Mouse (Mus musculus): ENCODE measurements at regions not wholly inside any gene's neighbourhood (a gene's known extent, or its start where the extent isn't known, plus 50 kb on each side); places are given as distances from the start of the nearest gene placed in this dataset.

DNA sequence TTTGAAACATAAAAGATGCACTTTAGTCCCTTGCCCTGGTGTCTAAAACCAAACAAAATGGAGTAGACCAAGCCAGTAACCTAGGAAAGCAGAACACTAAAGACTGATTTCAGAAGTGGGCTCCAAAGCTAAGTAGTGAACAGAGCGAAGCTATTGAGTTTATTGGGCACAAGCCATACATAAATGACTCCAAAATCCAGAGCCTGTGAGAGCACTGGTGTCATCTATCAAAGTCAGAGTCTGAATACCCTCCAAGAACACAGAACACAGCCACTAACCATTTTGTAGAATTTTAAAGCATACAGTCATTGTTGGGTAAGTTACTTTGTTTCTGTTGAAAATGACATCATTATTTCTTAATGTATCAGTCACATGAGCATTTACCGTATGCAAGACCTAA lies 175.0 kb upstream of the Lrig3 start:
- WGBS: 79% methylated on average over 2 of the region's 2 CpGs
- H3K27ac ChIP-seq: no peak overlapping the region

DNA sequence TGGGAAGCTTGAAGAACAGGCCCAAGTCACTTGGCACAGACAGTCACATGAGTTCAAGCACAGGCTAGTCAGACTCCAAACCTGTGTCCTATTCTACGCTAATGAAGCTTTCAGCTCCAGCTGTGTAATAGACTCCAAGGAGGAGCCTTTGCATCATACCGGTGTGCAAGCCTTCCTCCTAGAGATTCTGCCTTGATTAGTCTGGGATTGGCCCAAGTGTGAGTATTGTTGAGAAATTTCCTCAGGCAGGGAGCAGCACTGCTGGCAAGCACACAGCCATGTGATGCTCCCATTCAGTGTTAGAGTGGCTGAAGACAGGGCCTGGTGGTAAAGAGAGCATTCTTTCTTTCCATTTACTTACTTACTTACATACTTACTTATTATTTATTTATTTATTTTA lies 171.5 kb upstream of the Lrig3 start:
- no peaks in the 10 kb centered on the region for H3K9me3 ChIP-seq
- no peaks in the 10 kb centered on the region for H3K36me3 ChIP-seq
- H3K9ac ChIP-seq (replicated peaks): no peak overlapping the region
- no peak overlapping the region for H3K4me2 ChIP-seq
- H3K4me3 ChIP-seq (replicated peaks): no peak overlapping the region
- 89% methylated on average over 2 of the region's 2 CpGs for WGBS
- ATAC-seq (ENCODE audit: insufficient number of reproducible peaks, insufficient read depth, low FRiP score, low TSS enrichment, low read depth): no peak
- no peaks in the 10 kb centered on the region for H3K27me3 ChIP-seq
- no peak overlapping the region for H3K27ac ChIP-seq
- peaks cover 14% of the 10 kb centered on the region for H3K4me1 ChIP-seq (replicated peaks)

More for the DNA sequence above, 175.0 kb upstream of the Lrig3 start:
- H3K9ac ChIP-seq (replicated peaks): no peak overlapping the region
- no peaks in the 10 kb centered on the region for H3K36me3 ChIP-seq
- no peaks in the 10 kb centered on the region for H3K9me3 ChIP-seq
- H3K27me3 ChIP-seq: no peaks in the 10 kb centered on the region
- no peak for ATAC-seq (ENCODE audit: insufficient number of reproducible peaks, insufficient read depth, low FRiP score, low TSS enrichment, low read depth)
- no peak overlapping the region for H3K4me2 ChIP-seq
- no peak overlapping the region for H3K4me3 ChIP-seq (replicated peaks)
- H3K4me1 ChIP-seq (replicated peaks): peaks cover 23% of the 10 kb centered on the region

DNA sequence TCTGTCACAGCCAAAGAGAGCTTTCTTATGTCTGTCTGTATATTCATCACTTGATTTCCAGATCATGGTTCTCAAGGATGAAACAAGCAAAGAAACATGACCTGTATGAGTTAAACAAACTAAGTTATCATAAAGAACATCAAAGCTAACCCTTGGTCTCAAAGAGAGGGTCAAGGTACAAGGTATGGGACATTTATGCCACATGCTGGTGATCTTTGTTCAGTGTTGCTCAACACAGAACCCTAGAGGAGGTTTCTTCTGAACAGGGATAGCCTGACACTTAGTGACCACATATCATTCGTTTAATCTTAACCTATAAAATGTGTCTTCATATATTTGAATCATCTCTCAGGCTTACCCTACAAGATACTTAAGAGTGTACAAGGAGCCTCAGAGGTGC lies 170.6 kb upstream of the Lrig3 start:
- Histone ChIP-seq H3K4me1 (replicated peaks) (peaks cover 14% of the 10 kb centered on the region), H3K27me3 (no peaks in the 10 kb centered on the region), H3K9ac (replicated peaks) (no peak overlapping the region), H3K9me3 (no peaks in the 10 kb centered on the region), H3K4me2 (no peak overlapping the region), H3K27ac (no peak overlapping the region), H3K4me3 (replicated peaks) (no peak overlapping the region), H3K36me3 (no peaks in the 10 kb centered on the region)
- 91% methylated on average over 1 of the region's 1 CpGs for WGBS
- no peak for ATAC-seq (ENCODE audit: insufficient number of reproducible peaks, insufficient read depth, low FRiP score, low TSS enrichment, low read depth)

DNA sequence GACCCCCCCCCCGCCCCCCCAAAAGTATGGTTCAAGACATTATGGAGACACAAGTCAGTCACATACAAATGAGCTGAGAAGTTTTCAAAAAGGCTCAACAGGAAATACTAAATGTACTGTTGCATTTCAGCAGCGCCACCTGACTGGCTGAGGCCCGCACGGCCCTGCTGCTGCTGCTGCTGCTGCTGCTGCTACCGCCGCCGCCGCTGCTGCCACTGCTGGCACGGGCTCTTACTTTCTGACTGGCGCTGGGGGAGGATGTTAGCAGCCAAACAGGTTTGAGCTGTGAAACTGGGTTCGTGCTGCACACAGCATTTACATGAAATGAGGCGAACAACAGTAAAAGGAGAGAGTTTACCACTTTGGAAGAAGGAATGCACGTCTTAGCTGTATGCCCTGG lies 167.3 kb upstream of the Lrig3 start:
- peak overlapping the region; percentile 66 for H3K27ac ChIP-seq
- peak overlapping the region; percentile 42 for H3K4me2 ChIP-seq
- WGBS: 7% methylated on average over 13 of the region's 13 CpGs
- H3K9ac ChIP-seq (replicated peaks): no peak overlapping the region
- no peak overlapping the region for H3K4me3 ChIP-seq (replicated peaks)
- peak; percentile 49; the same call in 1 of the 2 replicates for ATAC-seq (ENCODE audit: insufficient number of reproducible peaks, insufficient read depth, low FRiP score, low TSS enrichment, low read depth)
- H3K9me3 ChIP-seq: no peaks in the 10 kb centered on the region
- H3K27me3 ChIP-seq: no peaks in the 10 kb centered on the region
- no peaks in the 10 kb centered on the region for H3K36me3 ChIP-seq
- H3K4me1 ChIP-seq (replicated peaks): peaks cover 19% of the 10 kb centered on the region

DNA sequence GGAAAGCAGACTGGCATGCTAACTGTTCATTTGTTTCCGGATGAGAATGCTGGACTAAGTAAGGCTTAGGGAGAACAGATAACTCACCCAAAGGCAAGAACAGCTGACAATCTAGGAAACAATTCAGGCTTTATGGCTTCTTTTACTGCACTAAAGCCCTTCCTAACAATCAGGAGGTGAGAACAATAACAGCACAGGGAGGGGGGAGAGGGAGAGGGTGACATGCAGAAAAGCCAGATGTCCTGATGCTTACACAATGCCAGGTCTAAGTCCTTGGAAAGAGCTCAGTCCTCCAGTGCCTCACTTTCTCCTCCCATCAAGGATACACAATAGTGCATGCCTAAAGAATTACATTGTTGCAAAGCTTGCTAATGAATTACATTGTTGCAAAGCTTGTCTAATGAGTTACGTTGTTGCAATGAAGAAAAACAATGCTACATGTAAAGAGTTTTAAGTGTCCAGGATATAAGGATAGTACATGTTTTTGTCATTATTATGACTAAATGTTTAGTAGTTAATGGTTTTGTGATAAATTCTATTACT lies 165.3 kb upstream of the Lrig3 start:
- H3K4me3 ChIP-seq (replicated peaks): no peak overlapping the region
- no peak for ATAC-seq (ENCODE audit: insufficient number of reproducible peaks, insufficient read depth, low FRiP score, low TSS enrichment, low read depth)
- 48% methylated on average over 2 of the region's 2 CpGs for WGBS

DNA sequence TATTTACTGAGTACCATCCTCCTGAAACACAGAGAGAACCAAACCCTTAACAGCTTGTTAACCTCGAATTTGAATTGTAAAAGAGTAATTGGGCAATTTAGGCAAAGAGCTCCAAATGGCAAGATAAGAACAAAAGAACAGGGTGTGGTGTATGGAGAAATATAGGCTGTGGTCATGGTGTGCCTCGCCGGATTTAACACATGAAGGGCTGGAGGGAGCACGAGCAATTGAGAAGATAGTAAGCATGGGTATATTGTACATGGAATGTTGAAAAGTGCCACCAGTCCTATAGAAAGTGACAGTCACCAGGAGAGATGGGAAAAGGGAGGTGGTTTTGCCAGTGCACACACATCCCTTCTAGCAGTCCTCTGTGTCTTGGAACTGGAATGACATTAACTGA lies 164.5 kb upstream of the Lrig3 start:
- no peak overlapping the region for H3K4me3 ChIP-seq (replicated peaks)
- ATAC-seq (ENCODE audit: insufficient number of reproducible peaks, insufficient read depth, low FRiP score, low TSS enrichment, low read depth): no peak
- H3K9ac ChIP-seq (replicated peaks): no peak overlapping the region
- H3K27ac ChIP-seq: no peak overlapping the region
- no peak overlapping the region for H3K4me2 ChIP-seq
- WGBS: 23% methylated on average over 4 of the region's 4 CpGs
- no peaks in the 10 kb centered on the region for H3K27me3 ChIP-seq
- peaks cover 26% of the 10 kb centered on the region for H3K4me1 ChIP-seq (replicated peaks)
- H3K9me3 ChIP-seq: no peaks in the 10 kb centered on the region
- no peaks in the 10 kb centered on the region for H3K36me3 ChIP-seq

More for the DNA sequence above, 165.3 kb upstream of the Lrig3 start:
- H3K27me3 ChIP-seq: no peaks in the 10 kb centered on the region
- no peaks in the 10 kb centered on the region for H3K36me3 ChIP-seq
- H3K4me2 ChIP-seq: no peak overlapping the region
- no peak overlapping the region for H3K27ac ChIP-seq
- no peak overlapping the region for H3K9ac ChIP-seq (replicated peaks)
- H3K9me3 ChIP-seq: no peaks in the 10 kb centered on the region
- peaks cover 26% of the 10 kb centered on the region for H3K4me1 ChIP-seq (replicated peaks)

DNA sequence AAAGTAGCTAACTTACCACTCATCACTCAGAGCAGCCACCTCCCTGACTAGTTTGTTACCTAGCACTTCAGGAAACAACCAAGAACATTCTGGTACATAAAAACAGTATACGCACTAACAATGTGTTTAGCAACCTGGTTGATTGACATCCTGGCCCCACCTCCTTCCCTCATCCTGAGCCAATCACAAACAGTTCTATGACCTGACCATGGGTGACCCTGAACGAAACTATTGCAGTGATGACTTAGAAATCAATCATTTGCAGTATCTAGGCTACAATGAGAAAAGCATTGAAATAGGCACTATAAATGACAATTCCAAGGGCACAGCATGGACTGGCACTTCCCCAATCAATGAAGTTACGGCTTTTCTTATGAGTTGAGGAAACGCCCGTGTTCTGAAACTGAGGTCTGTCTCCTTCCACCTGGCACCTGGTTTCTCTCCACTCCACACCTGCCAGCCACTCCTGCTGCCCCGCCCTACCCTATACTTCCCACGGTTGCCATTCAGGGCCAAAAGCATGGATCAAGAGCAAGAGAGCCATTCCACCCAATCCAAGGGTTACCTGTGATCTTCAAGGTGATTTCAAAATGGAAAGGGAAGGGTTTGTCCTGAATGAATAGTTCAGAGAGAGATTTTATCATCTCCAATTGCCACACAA lies 162.9 kb upstream of the Lrig3 start:
- Histone ChIP-seq H3K36me3 (no peaks in the 10 kb centered on the region), H3K9ac (replicated peaks) (no peak overlapping the region), H3K9me3 (no peaks in the 10 kb centered on the region), H3K27me3 (no peaks in the 10 kb centered on the region), H3K4me3 (replicated peaks) (no peak overlapping the region), H3K4me2 (no peak overlapping the region), H3K27ac (no peak overlapping the region), H3K4me1 (replicated peaks) (peaks cover 24% of the 10 kb centered on the region)
- WGBS: 85% methylated on average over 7 of the region's 7 CpGs
- ATAC-seq (ENCODE audit: insufficient number of reproducible peaks, insufficient read depth, low FRiP score, low TSS enrichment, low read depth): no peak

DNA sequence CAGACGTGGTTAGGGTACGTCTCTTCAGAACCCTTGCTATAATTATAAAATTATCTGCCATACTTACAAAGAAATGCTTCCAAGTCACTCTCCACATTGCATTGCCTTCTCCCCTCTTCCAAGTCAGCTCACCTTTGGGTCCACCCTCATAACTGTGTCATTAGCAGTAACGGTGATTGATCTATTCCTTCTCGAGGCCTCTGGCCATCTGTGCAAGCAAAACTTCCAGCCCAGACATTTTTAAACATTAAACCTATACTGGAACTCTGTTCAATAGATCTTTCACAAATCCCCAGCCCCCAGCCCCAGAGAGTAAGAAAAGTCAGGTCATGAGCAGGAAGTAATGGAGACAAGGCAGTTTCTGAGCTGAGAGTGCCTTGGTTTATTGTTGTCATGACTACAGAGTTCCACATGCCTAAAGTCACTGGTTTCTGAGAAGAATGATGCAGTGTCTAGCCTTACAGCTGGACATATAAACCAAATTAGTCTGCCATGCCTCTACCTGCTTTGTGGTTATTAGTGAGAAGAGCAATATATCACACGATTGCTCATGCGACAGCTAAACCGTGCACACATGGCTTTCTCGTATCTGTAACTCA lies 156.1 kb upstream of the Lrig3 start:
- WGBS: 13% methylated on average over 8 of the region's 8 CpGs
- peaks cover 47% of the 10 kb centered on the region for H3K4me1 ChIP-seq (replicated peaks)

DNA sequence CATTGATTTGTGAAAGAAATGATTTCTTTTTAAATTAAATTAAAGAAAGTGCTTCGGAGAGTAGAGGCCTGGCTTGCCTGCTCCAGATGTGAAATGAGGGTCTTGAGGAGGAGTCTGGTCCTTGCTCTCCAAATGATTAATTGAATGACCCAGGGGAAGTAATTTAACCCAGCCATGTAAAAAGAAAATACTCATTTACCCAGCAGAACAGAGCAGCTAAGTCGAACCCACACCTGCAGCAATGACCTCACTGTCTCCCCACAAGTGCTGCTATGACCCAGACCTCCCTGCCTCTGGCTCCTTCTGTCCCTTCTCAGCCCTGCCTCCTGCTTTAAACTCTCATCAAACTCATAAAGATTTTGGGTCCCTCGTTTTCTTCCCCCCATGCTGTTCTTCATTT lies 155.4 kb upstream of the Lrig3 start:
- Histone ChIP-seq H3K9ac (replicated peaks) (no peak overlapping the region), H3K4me2 (peak overlapping the region; percentile 32; the same call in 1 of the 2 replicates), H3K27ac (peak overlapping the region; percentile 92), H3K36me3 (no peaks in the 10 kb centered on the region), H3K9me3 (no peaks in the 10 kb centered on the region), H3K4me1 (replicated peaks) (peaks cover 40% of the 10 kb centered on the region), H3K4me3 (replicated peaks) (no peak overlapping the region), H3K27me3 (no peaks in the 10 kb centered on the region)
- WGBS: 3% methylated on average over 3 of the region's 3 CpGs
- peak; percentile 82 for ATAC-seq (ENCODE audit: insufficient number of reproducible peaks, insufficient read depth, low FRiP score, low TSS enrichment, low read depth)

More for the DNA sequence above, 156.1 kb upstream of the Lrig3 start:
- Histone ChIP-seq H3K27ac (peak overlapping the region; percentile 92), H3K36me3 (no peaks in the 10 kb centered on the region), H3K9ac (replicated peaks) (no peak overlapping the region), H3K9me3 (no peaks in the 10 kb centered on the region), H3K4me3 (replicated peaks) (no peak overlapping the region), H3K4me2 (peak overlapping the region; percentile 32), H3K27me3 (no peaks in the 10 kb centered on the region)
- peak; percentile 94 for ATAC-seq (ENCODE audit: insufficient number of reproducible peaks, insufficient read depth, low FRiP score, low TSS enrichment, low read depth)

DNA sequence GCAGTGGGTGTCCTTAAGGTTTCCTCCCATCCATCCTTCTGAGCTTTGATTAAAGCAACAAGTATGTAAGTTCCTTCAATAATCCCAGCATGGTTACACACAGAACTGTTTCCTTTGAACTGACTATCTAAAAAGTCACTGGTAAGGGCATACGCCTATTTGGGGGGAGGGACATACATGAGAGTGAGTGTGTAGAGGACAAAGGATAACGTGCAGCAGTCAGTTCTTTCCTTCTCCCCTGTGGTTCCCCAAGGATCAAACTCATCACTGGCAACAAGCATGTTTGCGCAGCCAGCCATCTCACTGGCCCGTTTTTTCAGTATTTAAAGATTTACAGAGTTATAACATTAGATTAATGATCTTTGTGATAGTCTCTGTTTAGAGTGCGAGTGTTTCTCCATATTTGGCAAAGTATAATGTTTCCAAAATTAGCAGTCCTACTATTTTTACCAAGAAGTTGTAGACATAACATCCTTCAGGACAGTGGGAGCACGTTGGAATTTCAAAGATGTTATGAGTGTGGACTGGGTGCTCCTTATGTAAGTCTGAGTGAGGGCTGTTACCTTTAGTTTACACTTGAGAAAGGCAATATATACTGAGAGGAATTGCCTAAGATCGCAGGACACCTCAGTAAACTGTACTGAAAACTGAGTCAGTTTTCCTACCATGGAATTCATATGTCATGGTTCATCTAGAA lies 151.6 kb upstream of the Lrig3 start:
- no peaks in the 10 kb centered on the region for H3K27me3 ChIP-seq
- no peaks in the 10 kb centered on the region for H3K9me3 ChIP-seq
- no peak overlapping the region for H3K4me2 ChIP-seq
- no peak overlapping the region for H3K4me3 ChIP-seq (replicated peaks)
- ATAC-seq (ENCODE audit: insufficient number of reproducible peaks, insufficient read depth, low FRiP score, low TSS enrichment, low read depth): no peak
- H3K27ac ChIP-seq: peak overlapping the region; percentile 50; the same call in 1 of the 2 replicates
- peaks cover 34% of the 10 kb centered on the region for H3K4me1 ChIP-seq (replicated peaks)
- no peak overlapping the region for H3K9ac ChIP-seq (replicated peaks)
- H3K36me3 ChIP-seq: no peaks in the 10 kb centered on the region
- 80% methylated on average over 7 of the region's 7 CpGs for WGBS

DNA sequence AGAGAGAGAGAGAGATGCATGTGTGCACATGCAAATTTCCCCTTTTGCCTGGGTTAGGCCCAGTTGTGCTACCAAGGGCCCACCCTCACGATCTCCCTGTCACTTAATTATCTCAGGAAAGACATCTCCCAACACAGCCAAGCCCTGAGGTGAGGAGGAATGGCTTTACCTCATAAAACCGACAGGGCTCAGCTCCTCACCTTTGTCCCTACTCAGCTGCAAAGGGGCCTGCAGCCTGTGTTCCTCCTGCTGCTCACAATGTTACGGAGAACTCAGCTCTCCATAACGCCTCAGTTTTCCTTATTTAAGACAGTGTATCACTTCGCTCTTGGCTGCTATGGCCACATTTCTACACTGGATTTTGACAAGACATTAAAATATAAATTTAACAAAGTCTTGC lies 133.8 kb upstream of the Lrig3 start:
- ATAC-seq (ENCODE audit: insufficient number of reproducible peaks, insufficient read depth, low FRiP score, low TSS enrichment, low read depth): no peak
- no peak overlapping the region for H3K27ac ChIP-seq
- no peaks in the 10 kb centered on the region for H3K9me3 ChIP-seq
- no peak overlapping the region for H3K4me3 ChIP-seq (replicated peaks)
- H3K4me1 ChIP-seq (replicated peaks): peaks cover 3% of the 10 kb centered on the region
- WGBS: 44% methylated on average over 5 of the region's 5 CpGs
- no peaks in the 10 kb centered on the region for H3K36me3 ChIP-seq
- H3K27me3 ChIP-seq: no peaks in the 10 kb centered on the region
- no peak overlapping the region for H3K9ac ChIP-seq (replicated peaks)
- no peak overlapping the region for H3K4me2 ChIP-seq
